Mouse (Mus musculus) mesoderm, embryonic 11.5 days (tissue): ENCODE results near the gene Ksr2.
A peak's percentile ranks its signal among the peaks of the same experiment; 100 is the strongest.

ENCODE experiments used
- DNase-seq: peaks from one replicate; pipeline ENCODE4 v3.0.0-alpha.2; 2012; ENCODE audit warnings: low read depth, low spot score

The Ksr2 gene

DNA sequence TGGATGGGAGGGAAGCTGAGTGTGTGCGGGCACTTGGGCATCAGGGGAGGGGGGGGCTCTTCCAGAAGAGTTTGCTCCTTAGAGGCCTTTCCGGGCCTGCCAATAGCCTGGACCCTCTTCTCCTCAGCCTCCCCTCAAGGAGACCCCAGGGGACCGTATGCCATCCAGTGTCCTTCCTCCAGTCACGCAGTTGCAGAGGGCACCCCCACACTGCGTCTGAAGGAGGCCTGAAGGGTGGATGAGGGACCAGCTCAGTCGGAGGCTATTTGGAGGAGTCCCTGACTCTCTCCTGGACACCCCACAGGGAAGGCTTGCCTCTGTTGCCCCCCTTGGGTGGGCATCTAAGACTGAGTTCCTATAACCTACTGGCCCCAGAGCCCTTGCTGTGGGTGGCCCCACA lies 367.4 kb downstream of the Ksr2 start:
- no peak for DNase-seq

DNA sequence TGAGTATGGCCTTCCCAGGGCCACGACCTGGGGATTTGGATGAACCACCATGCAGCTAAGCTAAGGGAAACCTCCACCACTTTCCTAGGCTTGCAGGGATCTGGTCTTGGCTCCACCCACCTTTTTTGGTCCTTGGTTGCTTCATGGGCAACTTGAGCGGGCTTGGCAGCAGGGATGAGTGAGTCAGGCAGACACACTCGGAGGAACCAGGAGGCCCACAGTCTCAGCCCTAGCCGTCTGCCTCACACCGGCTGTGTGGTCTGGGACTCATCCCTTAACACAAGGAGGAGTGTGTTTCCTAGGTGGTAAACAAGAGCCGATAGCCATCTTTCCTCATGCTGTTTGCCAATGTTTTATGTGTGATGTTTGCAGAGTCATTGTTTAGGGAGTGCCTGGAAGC lies 376.3 kb downstream of the Ksr2 start:
- no peak for DNase-seq

- DNase-seq = no peak
Measured at GRCm38 (mm10) chr5:117791875-117792274, 378.1 kb downstream of the Ksr2 start.

DNA sequence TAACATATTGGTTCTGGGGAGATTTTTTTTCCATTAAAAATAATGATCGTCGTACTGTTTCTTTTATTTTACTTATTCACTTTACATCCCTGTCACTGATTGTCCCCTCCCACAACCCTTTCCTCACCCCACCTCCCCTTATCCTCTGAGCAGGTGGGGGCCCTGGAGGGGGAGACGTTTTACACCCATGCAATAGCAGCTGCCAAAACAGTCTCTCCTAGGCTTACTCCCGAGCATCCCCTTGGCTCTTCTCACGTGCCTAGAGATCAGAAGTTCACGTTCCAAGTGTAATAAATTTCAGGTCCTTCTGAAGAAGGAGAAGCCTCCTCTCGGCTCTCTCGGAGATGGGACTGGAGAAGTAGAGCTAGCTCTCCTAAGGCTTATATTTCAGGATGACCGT lies 387.0 kb downstream of the Ksr2 start:
- no peak for DNase-seq

DNA sequence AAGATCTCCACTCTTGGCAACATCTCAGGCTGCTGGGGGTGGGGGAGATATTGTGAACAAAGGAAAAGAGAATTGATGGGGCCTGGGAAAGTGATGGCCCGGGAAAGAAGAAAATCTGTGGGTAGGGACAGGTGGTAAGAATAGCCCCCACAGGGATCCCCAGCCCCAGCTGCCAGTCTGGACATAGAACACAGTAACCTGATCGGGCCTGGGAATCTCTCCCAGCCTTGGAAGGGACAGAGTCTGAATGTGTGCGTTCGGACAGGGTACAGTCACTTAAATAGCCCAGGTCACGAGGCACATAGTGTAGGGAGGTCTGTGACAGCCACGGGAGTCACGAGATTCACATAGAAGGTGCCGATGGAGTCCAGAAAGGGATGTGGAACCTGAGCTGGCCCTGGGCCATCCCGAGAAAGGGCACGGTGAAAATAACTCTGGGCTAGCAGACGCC lies 388.3 kb downstream of the Ksr2 start:
- DNase-seq = no peak

DNA sequence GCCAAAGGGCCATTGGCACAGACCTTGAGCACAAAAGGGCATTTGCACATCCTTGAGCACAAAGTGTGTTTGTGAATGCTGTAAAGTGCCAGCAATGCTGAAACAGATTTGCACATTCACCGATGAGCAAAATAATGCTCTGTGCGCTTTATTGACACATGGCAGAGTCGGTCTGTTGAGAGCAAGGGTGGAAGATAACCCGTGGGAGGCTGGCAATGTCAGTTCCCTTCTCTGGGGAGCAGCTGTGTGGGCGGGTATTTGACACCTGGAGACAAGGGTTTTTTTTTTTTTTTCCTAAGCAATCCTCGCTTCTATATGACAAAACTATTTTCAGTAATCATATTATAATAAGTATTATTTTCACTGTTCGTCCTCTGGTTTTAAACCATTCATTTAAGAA lies 389.8 kb downstream of the Ksr2 start:
- DNase-seq = no peak

DNA sequence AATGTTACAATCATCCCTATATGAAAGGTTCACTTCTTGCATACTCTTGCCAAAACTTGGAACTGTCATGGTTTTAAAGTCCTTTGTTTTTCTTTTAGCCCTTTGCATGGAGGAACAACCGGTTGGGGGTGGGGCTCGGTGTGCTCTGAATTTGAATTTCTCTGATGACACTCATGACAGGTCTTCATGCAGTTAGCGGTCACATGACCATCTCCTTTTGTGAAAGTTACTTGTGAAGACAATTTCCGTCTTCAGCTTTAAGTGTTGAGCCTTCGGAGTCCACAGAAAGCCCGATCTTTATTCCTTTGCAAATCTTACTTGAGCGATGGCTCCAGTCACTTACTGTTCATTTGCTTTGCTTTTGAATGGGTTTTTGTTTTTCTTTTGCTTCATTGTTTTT lies 397.1 kb downstream of the Ksr2 start:
- DNase-seq = no peak

DNA sequence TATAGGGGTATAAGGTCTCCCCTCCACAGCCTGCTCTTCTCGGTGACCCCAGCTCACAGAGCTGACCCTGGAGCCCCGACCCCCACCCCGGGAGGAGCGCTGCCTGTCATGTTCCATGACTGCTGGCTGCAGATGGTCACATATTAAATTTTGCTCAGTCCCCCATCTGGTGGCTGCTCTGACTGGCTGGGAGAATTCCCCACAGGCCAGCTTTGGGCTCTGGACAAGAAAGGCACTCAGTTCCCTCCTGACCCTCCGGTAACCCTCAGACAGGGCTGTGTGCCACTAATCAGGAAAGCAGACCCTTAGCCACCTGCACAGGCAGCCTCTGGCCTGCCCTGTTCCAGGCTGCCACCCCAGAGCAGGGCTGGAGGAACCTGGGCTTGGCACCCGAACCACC lies 405.0 kb downstream of the Ksr2 start:
- DNase-seq = peak; percentile 42

DNA sequence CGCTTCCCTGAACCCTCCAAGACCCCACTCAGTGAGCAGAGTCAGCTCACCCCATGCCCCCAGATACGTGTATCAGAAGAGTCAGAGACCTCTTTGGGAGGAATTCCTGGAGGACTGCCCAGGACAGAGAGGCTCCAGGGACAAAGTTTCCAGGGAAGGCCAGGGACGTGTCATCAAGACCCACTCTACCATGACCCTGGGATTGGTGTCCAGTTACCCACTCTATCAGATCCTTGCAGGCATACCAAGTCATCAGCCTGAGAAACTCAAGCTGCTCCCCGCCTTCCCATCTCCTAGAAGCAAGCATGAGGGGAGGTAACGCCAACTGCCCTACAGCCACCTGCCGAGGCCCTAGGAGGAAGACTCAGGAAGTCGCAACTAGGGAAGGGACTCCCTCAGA lies 406.6 kb downstream of the Ksr2 start:
- DNase-seq = no peak

DNA sequence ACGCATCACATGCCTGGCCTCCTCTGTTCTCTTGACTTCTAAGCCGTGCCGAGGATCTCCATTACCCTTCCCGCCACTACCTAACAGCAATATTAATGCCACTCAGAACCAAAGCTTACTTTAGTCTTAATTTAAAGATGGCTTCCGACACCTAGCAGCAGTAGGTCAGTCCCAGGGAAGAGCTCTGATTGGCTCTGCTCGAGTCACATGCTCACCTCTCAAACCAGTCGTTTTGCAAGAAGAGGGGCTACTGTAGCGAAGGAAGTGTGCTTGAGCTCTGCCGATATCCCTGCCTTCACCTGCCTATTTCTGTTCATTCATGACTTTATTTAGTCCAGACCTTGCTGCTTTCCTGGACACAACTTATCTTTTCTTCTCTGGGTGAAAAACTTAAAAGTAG lies 410.0 kb downstream of the Ksr2 start:
- DNase-seq = no peak

GRCm38 (mm10) chr5:117824486-117824885 lies 410.7 kb downstream of the Ksr2 start:
- no peak for DNase-seq
